Mouse (Mus musculus): ENCODE results near the gene Aspg.

The Aspg gene

GRCm38 (mm10) chr12:112106541-112106971 is at the start of gene Aspg:
Gene Aspg (plus strand): TSS chr12:112106679.
- TF ChIP-seq POU5F1 (IDR thresholded peaks at IDR 0.05; ENCODE audit: borderline replicate concordance, low read length) (no peak), NANOG (IDR thresholded peaks at IDR 0.05; ENCODE audit: borderline replicate concordance, low read length) (no peak), CTCF (conservative IDR thresholded peaks at IDR 0.05; ENCODE audit: low read length) (no peak)
- Histone ChIP-seq H3K27me3 (ENCODE audit: insufficient read depth, low read length) (peaks cover 43% of the 10 kb centered on the region), H3K4me3 (replicated peaks; ENCODE audit: low read length) (peak within 1 kb of the TSS; percentile 74), H3K36me3 (ENCODE audit: insufficient read depth, low read length) (no peaks in the 10 kb centered on the region), H3K4me1 (replicated peaks; ENCODE audit: low read depth, low read length) (peaks cover 32% of the 10 kb centered on the region), H3K9me3 (ENCODE audit: low read length) (no peaks in the 10 kb centered on the region)

- Histone ChIP-seq H3K9me3 (ENCODE audit: low read length) (no peaks in the 10 kb centered on the region), H3K36me3 (ENCODE audit: insufficient read depth, low read length) (no peaks in the 10 kb centered on the region), H3K4me1 (replicated peaks; ENCODE audit: low read depth, low read length) (peaks cover 11% of the 10 kb centered on the region), H3K4me3 (replicated peaks; ENCODE audit: low read length) (no peak overlapping the region), H3K27me3 (ENCODE audit: insufficient read depth, low read length) (peaks cover 3% of the 10 kb centered on the region; the same call in 1 of the 2 replicates)
- TF ChIP-seq CTCF (conservative IDR thresholded peaks at IDR 0.05; ENCODE audit: low read length) = peak; percentile 84
- TF ChIP-seq NANOG (IDR thresholded peaks at IDR 0.05; ENCODE audit: borderline replicate concordance, low read length) = no peak
- no peak for TF ChIP-seq POU5F1 (IDR thresholded peaks at IDR 0.05; ENCODE audit: borderline replicate concordance, low read length)
These were observed 28.8 kb upstream of the Aspg start for GRCm38 (mm10) chr12:112077651-112078050.

GRCm38 (mm10) chr12:112079911-112080310 is 26.6 kb upstream of the Aspg start:
- peaks cover 3% of the 10 kb centered on the region; the same call in 1 of the 2 replicates for H3K27me3 ChIP-seq (ENCODE audit: insufficient read depth, low read length)
- H3K36me3 ChIP-seq (ENCODE audit: insufficient read depth, low read length) = no peaks in the 10 kb centered on the region
- TF ChIP-seq NANOG (IDR thresholded peaks at IDR 0.05; ENCODE audit: borderline replicate concordance, low read length) (no peak), CTCF (conservative IDR thresholded peaks at IDR 0.05; ENCODE audit: low read length) (no peak), POU5F1 (IDR thresholded peaks at IDR 0.05; ENCODE audit: borderline replicate concordance, low read length) (no peak)
- no peak overlapping the region for H3K4me3 ChIP-seq (replicated peaks; ENCODE audit: low read length)
- H3K4me1 ChIP-seq (replicated peaks; ENCODE audit: low read depth, low read length) = peaks cover 8% of the 10 kb centered on the region
- peaks cover 7% of the 10 kb centered on the region for H3K9me3 ChIP-seq (ENCODE audit: low read length)

GRCm38 (mm10) chr12:112080911-112081310 is 25.6 kb upstream of the Aspg start:
- H3K36me3 ChIP-seq (ENCODE audit: insufficient read depth, low read length) = no peaks in the 10 kb centered on the region
- peaks cover 14% of the 10 kb centered on the region for H3K9me3 ChIP-seq (ENCODE audit: low read length)
- H3K4me1 ChIP-seq (replicated peaks; ENCODE audit: low read depth, low read length) = peaks cover 8% of the 10 kb centered on the region
- TF ChIP-seq POU5F1 (IDR thresholded peaks at IDR 0.05; ENCODE audit: borderline replicate concordance, low read length) = no peak
- TF ChIP-seq NANOG (IDR thresholded peaks at IDR 0.05; ENCODE audit: borderline replicate concordance, low read length) = no peak
- no peak for TF ChIP-seq CTCF (conservative IDR thresholded peaks at IDR 0.05; ENCODE audit: low read length)
- H3K4me3 ChIP-seq (replicated peaks; ENCODE audit: low read length) = no peak overlapping the region
- H3K27me3 ChIP-seq (ENCODE audit: insufficient read depth, low read length) = peaks cover 3% of the 10 kb centered on the region; the same call in 1 of the 2 replicates

GRCm38 (mm10) chr12:112082241-112082640 is 24.2 kb upstream of the Aspg start:
- peaks cover 14% of the 10 kb centered on the region for H3K9me3 ChIP-seq (ENCODE audit: low read length)
- H3K27me3 ChIP-seq (ENCODE audit: insufficient read depth, low read length) = peaks cover 3% of the 10 kb centered on the region; the same call in 1 of the 2 replicates
- no peaks in the 10 kb centered on the region for H3K36me3 ChIP-seq (ENCODE audit: insufficient read depth, low read length)
- H3K4me1 ChIP-seq (replicated peaks; ENCODE audit: low read depth, low read length) = peaks cover 8% of the 10 kb centered on the region
- no peak overlapping the region for H3K4me3 ChIP-seq (replicated peaks; ENCODE audit: low read length)
- TF ChIP-seq NANOG (IDR thresholded peaks at IDR 0.05; ENCODE audit: borderline replicate concordance, low read length) (no peak), POU5F1 (IDR thresholded peaks at IDR 0.05; ENCODE audit: borderline replicate concordance, low read length) (no peak), CTCF (conservative IDR thresholded peaks at IDR 0.05; ENCODE audit: low read length) (no peak)

GRCm38 (mm10) chr12:112086250-112086649 is 20.2 kb upstream of the Aspg start:
- peaks cover 14% of the 10 kb centered on the region for H3K9me3 ChIP-seq (ENCODE audit: low read length)
- H3K36me3 ChIP-seq (ENCODE audit: insufficient read depth, low read length) = no peaks in the 10 kb centered on the region
- peaks cover 6% of the 10 kb centered on the region for H3K4me1 ChIP-seq (replicated peaks; ENCODE audit: low read depth, low read length)
- no peak for TF ChIP-seq CTCF (conservative IDR thresholded peaks at IDR 0.05; ENCODE audit: low read length)
- no peak overlapping the region for H3K4me3 ChIP-seq (replicated peaks; ENCODE audit: low read length)
- peaks cover 23% of the 10 kb centered on the region for H3K27me3 ChIP-seq (ENCODE audit: insufficient read depth, low read length)

GRCm38 (mm10) chr12:112086726-112087125 is 19.8 kb upstream of the Aspg start:
- no peak for TF ChIP-seq POU5F1 (IDR thresholded peaks at IDR 0.05; ENCODE audit: borderline replicate concordance, low read length)
- no peak for TF ChIP-seq NANOG (IDR thresholded peaks at IDR 0.05; ENCODE audit: borderline replicate concordance, low read length)
- TF ChIP-seq CTCF (conservative IDR thresholded peaks at IDR 0.05; ENCODE audit: low read length) = no peak
- H3K27me3 ChIP-seq (ENCODE audit: insufficient read depth, low read length) = peaks cover 28% of the 10 kb centered on the region
- H3K36me3 ChIP-seq (ENCODE audit: insufficient read depth, low read length) = no peaks in the 10 kb centered on the region
- H3K4me3 ChIP-seq (replicated peaks; ENCODE audit: low read length) = no peak overlapping the region
- peaks cover 6% of the 10 kb centered on the region for H3K4me1 ChIP-seq (replicated peaks; ENCODE audit: low read depth, low read length)
- peaks cover 14% of the 10 kb centered on the region for H3K9me3 ChIP-seq (ENCODE audit: low read length)

- Histone ChIP-seq H3K27me3 (ENCODE audit: insufficient read depth, low read length) (peaks cover 34% of the 10 kb centered on the region), H3K36me3 (ENCODE audit: insufficient read depth, low read length) (no peaks in the 10 kb centered on the region), H3K4me1 (replicated peaks; ENCODE audit: low read depth, low read length) (peaks cover 6% of the 10 kb centered on the region), H3K4me3 (replicated peaks; ENCODE audit: low read length) (no peak overlapping the region), H3K9me3 (ENCODE audit: low read length) (peaks cover 14% of the 10 kb centered on the region)
- TF ChIP-seq POU5F1 (IDR thresholded peaks at IDR 0.05; ENCODE audit: borderline replicate concordance, low read length) (no peak), CTCF (conservative IDR thresholded peaks at IDR 0.05; ENCODE audit: low read length) (no peak), NANOG (IDR thresholded peaks at IDR 0.05; ENCODE audit: borderline replicate concordance, low read length) (no peak)
These were observed 17.7 kb upstream of the Aspg start for GRCm38 (mm10) chr12:112088609-112089324.

Data from E14TG2a.4 (cell line).